Mouse (Mus musculus) testis, adult 2 months (tissue): ENCODE results near the gene Poc5.

Experiments used
- CTCF ChIP-seq: fragments of 200-500 bp; IDR thresholded peaks from 2 replicates; pipeline ENCODE4 v1.5.1; 2012; ENCODE audit warnings: low read depth, mild to moderate bottlenecking, inconsistent platforms, low read length, moderate library complexity; ENCODE audit not compliant: control insufficient read depth, insufficient read depth, insufficient replicate concordance
- POLR2A ChIP-seq: fragments of 200-500 bp; IDR thresholded peaks from 2 replicates; pipeline ENCODE4 v1.6.1; 2012; ENCODE audit warnings: low read depth, mild to moderate bottlenecking, inconsistent platforms, low read length, moderate library complexity; ENCODE audit not compliant: control insufficient read depth

- TF ChIP-seq CTCF, result no peak
- no peak for TF ChIP-seq POLR2A
Measured at GRCm38 (mm10) chr13:96421230-96421629, 33.1 kb downstream of the Poc5 start.
